Mouse (Mus musculus) kidney, embryonic 14.5 days (tissue): Measurements from ENCODE around the gene Glipr1l1. TPM values are rescaled to one million over a fixed set of nuclear protein-coding genes. Genes with fewer than 3 reads are reported as not detected.
"Not testable (repeated sequence)": the region's sequence is repeated elsewhere in the genome, so short reads cannot be mapped to it uniquely, and the experiment has no call there.

Experiments
- ATAC-seq: fragments of 200-750 bp; cut with Nextera tagmentation; 2 replicates; pipeline ENCODE4 v1.8.0; 2017; ENCODE audit warnings: moderate number of reproducible peaks, mild to moderate bottlenecking, moderate TSS enrichment, moderate library complexity; ENCODE audit not compliant: low FRiP score, low TSS enrichment
- H3K27ac ChIP-seq: fragments of 300-500 bp; sonication (generic); 2 replicates; pipeline ENCODE4 v1.5.1; 2014; ENCODE audit warnings: low read depth, mild to moderate bottlenecking, low read length, moderate library complexity, mixed read lengths
- H3K27me3 ChIP-seq: fragments of 300-500 bp; sonication (generic); 2 replicates; pipeline ENCODE4 v1.6.1; 2014; ENCODE audit warnings: mild to moderate bottlenecking, low read length; ENCODE audit not compliant: control insufficient read depth, insufficient read depth
- H3K36me3 ChIP-seq: fragments of 300-500 bp; sonication (generic); 2 replicates; pipeline ENCODE4 v1.6.1; 2014; ENCODE audit warnings: low read length, mixed read lengths; ENCODE audit not compliant: control insufficient read depth, insufficient read depth
- H3K4me1 ChIP-seq: fragments of 300-500 bp; sonication (generic); 2 replicates; pipeline ENCODE4 v1.6.1; 2014; ENCODE audit warnings: low read length, mixed read lengths; ENCODE audit not compliant: control insufficient read depth, insufficient read depth
- H3K4me2 ChIP-seq: fragments of 300-500 bp; sonication (generic); replicated peaks from 2 replicates; pipeline ENCODE4 v1.6.1; 2014; ENCODE audit warnings: low read depth, mild to moderate bottlenecking, low read length
- H3K4me3 ChIP-seq: fragments of 300-500 bp; sonication (generic); 2 replicates; pipeline ENCODE4 v1.5.1; 2014; ENCODE audit warnings: mild to moderate bottlenecking, low read length
- H3K9ac ChIP-seq: fragments of 300-500 bp; sonication (generic); 2 replicates; pipeline ENCODE4 v1.6.1; 2014; ENCODE audit warnings: low read depth, mild to moderate bottlenecking, low read length, moderate library complexity
- H3K9me3 ChIP-seq: fragments of 300-500 bp; sonication (generic); 2 replicates; pipeline ENCODE4 v1.6.1; 2016; ENCODE audit warnings: low read length; ENCODE audit not compliant: control insufficient read depth
- WGBS: fragments of 180-500 bp; shearing (Covaris S2); extraction: QIAGEN DNeasy Blood & Tissue Kit; methylation state at CpG from one replicate; pipeline ENCODE4 v1.1.7; 2014; 5-methylcytosine and 5-hydroxymethylcytosine counted together
- polyA plus RNA-seq: library from polyadenylated mRNA; unstranded; fragments of >200 nt; fragmentation: Nextera tagmentation; extraction: Ambion mirVana; gene quantifications from 2 replicates; pipeline ENCODE4 v1.2.1, GENCODE M21; 2014

The Glipr1l1 gene
- not detected in 2 replicates for polyA plus RNA-seq

DNA sequence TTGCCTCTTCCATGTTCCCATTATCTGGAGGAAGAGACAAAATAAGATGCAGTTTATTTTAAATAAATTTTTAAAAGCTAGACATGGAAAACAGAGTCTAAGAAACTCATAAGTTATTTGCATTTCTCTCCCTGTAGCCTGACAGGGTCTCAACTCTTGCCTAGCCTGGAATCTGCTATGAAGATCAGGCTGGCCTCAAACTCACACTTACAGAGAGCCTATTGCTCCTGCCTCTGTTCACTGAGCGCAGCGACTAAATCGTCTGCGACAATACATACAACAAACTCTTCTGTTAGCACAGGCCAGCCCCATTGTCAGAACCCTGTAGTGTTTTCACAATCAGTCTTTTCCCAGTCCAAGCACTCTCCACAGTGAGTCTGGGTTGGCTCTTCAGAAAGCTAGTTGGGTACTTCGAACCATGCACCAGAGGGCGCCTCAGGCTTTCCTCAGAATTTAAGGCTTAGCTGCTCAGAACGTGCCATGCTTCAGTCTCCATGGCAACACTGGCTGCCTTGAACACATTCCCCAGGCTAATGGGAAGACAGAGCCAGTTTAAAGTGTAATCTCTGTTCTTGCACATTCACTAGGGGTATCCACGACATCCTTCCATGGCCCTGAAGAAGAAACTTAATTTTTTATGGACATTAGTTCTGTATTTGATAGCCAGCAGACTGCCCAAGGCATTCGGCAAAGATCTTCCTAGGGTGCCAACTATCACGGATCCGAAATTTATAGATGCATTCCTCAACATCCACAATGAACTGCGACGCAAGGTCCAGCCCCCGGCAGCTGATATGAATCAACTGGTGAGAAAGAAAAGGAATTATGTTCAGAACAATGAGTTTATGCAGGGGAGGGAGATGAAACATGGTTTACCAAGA is at the start of gene Glipr1l1:
Gene Glipr1l1, plus strand, starts transcription at position 488 of the 881 bp plus-strand sequence.
- H3K27me3 ChIP-seq = no peaks in the 10 kb centered on the region
- H3K27ac ChIP-seq = no peak within 1 kb of the TSS
- no peaks in the 10 kb centered on the region for H3K9me3 ChIP-seq
- ATAC-seq = peak; percentile 92
- no peak within 1 kb of the TSS for H3K9ac ChIP-seq
- WGBS = 50% methylated on average over 14 of the region's 14 CpGs
- no peaks in the 10 kb centered on the region for H3K36me3 ChIP-seq
- no peaks in the 10 kb centered on the region for H3K4me1 ChIP-seq
- H3K4me3 ChIP-seq = no peak within 1 kb of the TSS
- H3K4me2 ChIP-seq = no peak within 1 kb of the TSS

DNA sequence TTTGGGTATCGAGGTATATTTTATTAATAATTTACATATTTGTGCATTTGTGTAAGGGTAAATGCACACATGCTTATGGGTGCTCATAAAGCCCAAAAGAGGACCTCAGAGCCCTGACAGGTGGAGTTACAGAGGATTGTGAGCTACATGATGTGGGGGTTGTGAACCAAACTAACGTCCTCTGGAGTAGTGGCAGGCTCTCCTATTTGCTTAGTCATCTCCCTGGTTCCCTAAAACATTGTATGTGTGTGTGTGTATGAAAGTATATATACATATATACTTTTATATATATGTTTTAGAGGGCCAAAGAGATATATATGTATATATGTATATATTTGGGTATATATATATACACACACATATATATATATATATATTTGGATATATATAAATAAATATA is 36.4 kb upstream of the Glipr1l1 start:
- Histone ChIP-seq H3K4me3 (no peak overlapping the region), H3K27me3 (no peaks in the 10 kb centered on the region), H3K4me2 (no peak overlapping the region), H3K9me3 (no peaks in the 10 kb centered on the region), H3K4me1 (no peaks in the 10 kb centered on the region), H3K36me3 (no peaks in the 10 kb centered on the region), H3K27ac (no peak overlapping the region), H3K9ac (no peak overlapping the region)
- WGBS = 73% methylated on average over 2 of the region's 2 CpGs
- ATAC-seq = no peak

DNA sequence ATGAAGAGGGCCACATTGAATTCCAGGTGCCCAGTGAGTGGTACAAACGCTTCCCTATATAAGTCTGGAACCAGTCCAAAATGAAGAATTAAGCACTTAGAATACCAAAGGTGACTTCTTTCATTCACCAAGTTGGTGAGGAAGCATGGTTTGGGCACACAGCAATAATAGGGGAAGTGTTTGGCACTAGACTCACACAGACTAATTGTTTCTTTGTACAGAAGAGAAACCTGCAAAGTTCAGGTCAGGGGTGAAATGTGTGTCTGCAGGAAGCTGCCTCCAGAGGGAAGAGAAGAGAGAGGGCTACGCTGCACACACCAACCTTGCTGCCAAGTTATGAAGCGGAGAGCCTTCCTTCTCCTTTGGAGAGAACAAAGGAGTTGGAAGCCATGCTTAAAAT is 31.3 kb upstream of the Glipr1l1 start:
- not testable (repeated sequence) for H3K9me3 ChIP-seq, H3K4me3 ChIP-seq, H3K27ac ChIP-seq, H3K9ac ChIP-seq, ATAC-seq, H3K4me2 ChIP-seq, H3K36me3 ChIP-seq, H3K4me1 ChIP-seq, H3K27me3 ChIP-seq
- 85% methylated on average over 3 of the region's 3 CpGs for WGBS

DNA sequence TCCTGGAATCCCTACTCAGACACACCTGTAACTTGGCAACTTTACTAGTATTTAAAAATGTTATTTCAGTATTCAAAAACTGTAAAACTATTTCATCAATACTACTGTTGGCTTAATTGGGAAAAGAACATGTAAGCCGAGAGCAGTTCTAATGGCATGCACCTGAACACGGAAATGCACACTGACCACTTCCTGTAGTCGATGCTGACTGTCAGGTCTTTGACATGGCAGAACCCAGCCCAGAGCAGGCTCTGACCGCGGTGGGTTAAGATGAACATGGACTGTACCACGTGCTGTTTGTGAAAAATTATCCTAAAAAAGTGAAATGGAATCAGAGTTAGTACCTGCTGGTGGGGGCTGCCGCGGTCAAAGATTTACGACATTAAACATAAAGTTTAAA is 16.5 kb upstream of the Glipr1l1 start:
- H3K27me3 ChIP-seq, H3K4me2 ChIP-seq, H3K9ac ChIP-seq, H3K4me3 ChIP-seq, H3K4me1 ChIP-seq, H3K9me3 ChIP-seq, ATAC-seq, H3K27ac ChIP-seq, H3K36me3 ChIP-seq: not testable (repeated sequence)
- WGBS = 73% methylated on average over 9 of the region's 9 CpGs

DNA sequence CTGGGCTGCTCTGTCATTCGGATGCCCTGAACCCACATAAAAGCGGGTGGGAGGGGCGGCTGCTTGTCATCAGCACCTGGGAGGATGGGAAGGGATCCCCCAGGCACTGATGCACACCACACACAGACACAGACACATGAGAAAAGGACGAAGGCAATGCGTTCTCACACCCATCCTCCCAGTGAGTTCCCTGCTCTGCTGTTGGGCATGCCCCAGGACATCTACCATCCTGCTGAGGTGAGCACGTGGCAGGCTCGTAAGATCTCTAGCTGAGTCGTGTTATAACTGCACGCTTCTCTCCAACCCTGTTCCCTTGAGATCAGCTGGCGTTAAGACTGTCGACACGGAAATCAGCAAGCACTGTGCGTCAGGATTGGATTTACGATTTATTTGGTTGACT is 15.7 kb upstream of the Glipr1l1 start:
- H3K4me3 ChIP-seq, H3K36me3 ChIP-seq, H3K4me1 ChIP-seq, H3K27me3 ChIP-seq, H3K4me2 ChIP-seq, H3K9ac ChIP-seq, H3K9me3 ChIP-seq, ATAC-seq, H3K27ac ChIP-seq: not testable (repeated sequence)
- 29% methylated on average over 14 of the region's 14 CpGs for WGBS

DNA sequence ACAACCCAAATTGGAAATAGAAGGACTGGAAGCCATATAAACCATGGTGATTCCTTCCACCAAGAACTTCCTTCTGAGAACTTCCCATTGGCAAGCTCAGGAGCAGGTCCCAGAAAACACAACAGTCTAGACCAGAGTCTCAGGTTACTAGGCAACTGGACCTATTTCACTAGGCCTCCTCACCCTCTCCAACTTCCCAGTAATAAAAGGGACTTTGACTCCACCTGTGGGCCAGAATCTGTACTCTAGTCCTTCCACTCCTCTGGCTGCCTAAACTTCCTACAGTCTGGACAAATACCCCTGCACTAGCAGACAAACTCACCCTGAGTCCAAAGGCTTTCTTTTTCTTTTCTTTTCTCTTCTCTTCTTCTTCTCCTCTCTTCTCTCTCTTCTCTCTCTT is 8.8 kb upstream of the Glipr1l1 start:
- no peak overlapping the region for H3K27ac ChIP-seq
- H3K4me3 ChIP-seq = no peak overlapping the region
- ATAC-seq = no peak
- no peak overlapping the region for H3K9ac ChIP-seq
- no peak overlapping the region for H3K4me2 ChIP-seq
- no peaks in the 10 kb centered on the region for H3K36me3 ChIP-seq
- no peaks in the 10 kb centered on the region for H3K27me3 ChIP-seq
- H3K4me1 ChIP-seq = no peaks in the 10 kb centered on the region
- H3K9me3 ChIP-seq = no peaks in the 10 kb centered on the region

DNA sequence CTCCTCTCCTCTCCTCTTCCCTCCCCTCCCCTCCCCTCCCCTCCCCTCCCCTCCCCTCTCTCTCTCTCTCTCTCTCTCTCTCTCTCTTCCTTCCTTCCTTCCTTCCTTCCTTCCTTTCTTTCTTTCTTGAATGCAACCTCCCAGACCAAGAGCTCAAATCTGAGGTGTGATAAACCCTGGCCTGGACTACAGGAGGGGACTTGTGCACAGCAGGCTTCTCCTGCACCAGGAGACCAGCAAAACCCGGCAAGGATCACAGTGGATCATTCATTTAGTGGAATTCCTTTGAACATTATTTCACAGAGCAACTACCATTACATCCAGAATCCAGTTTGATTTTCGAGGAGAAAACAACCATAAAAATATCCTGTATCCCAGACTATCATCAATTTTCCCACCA is 8.0 kb upstream of the Glipr1l1 start:
- H3K9ac ChIP-seq, H3K27me3 ChIP-seq, H3K9me3 ChIP-seq, H3K4me1 ChIP-seq, H3K27ac ChIP-seq, H3K4me2 ChIP-seq, H3K4me3 ChIP-seq, H3K36me3 ChIP-seq, ATAC-seq: not testable (repeated sequence)
- WGBS = 75% methylated on average over 2 of the region's 2 CpGs

DNA sequence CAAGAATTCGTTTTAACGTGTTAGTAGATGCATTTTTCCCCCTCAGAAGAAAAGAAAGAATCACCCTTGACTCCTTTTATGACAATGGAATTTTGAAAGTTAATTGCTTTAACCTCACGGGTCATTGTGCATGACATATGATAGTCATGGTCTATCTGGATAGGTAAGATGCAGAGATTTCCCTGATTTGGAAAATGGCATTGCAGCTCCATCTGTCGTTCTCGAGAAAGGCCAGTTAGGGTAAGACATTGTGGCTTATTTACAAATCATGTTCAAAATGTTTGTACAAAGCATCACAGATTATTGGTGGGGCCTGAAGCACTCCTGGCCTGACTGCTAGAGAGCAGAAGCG is 570 bp downstream of the Glipr1l1 start:
- not testable (repeated sequence) for ATAC-seq, H3K9me3 ChIP-seq, H3K4me3 ChIP-seq, H3K4me2 ChIP-seq, H3K27me3 ChIP-seq, H3K27ac ChIP-seq, H3K4me1 ChIP-seq, H3K36me3 ChIP-seq, H3K9ac ChIP-seq
- 83% methylated on average over 6 of the region's 6 CpGs for WGBS

DNA sequence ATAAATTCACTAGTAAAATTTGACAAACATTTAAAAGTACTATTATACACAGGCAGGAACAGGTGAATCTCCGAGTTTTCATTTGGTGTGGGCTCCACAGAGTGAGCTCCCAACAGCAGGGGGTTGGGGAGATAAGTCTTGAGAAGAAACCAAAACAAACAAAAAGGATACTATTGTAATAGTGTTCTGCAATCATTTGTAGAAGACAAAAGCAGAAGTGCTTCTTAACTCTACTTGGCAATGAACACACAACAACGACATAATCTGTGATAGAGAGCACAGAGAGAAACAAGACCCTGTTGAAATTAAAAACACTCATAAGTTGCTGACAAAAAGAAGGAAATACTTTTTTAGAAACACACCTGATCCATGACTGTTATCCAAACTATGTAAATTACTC is 20.1 kb downstream of the Glipr1l1 start:
- no peaks in the 10 kb centered on the region for H3K9me3 ChIP-seq
- no peak for ATAC-seq
- no peak overlapping the region for H3K27ac ChIP-seq
- no peaks in the 10 kb centered on the region for H3K27me3 ChIP-seq
- no peak overlapping the region for H3K9ac ChIP-seq
- H3K4me2 ChIP-seq = no peak overlapping the region
- H3K36me3 ChIP-seq = no peaks in the 10 kb centered on the region
- 69% methylated on average over 2 of the region's 2 CpGs for WGBS
- no peak overlapping the region for H3K4me3 ChIP-seq
- H3K4me1 ChIP-seq = no peaks in the 10 kb centered on the region
